ENCODE assay signal across 1 mouse cellular context in genomic region chr1:132990733-132991132, GRCm38 (mm10).
TF ChIP-seq lines count a peak whose summit lies in the region.

No protein-coding gene starts in this region.

TF ChIP-seq in CH12.LX, 34 proteins besides CTCF, POLR2A, EP300 and RAD21 (continued from another document):
- no peak for TF ChIP-seq MEF2A (IDR thresholded peaks at IDR 0.05; ENCODE audit: borderline replicate concordance, low read depth, low read length)
TF ChIP-seq in CH12.LX: peak in this region for 0.
